Mouse (Mus musculus) lung, embryonic 16.5 days (tissue): ENCODE results near the gene Trim80. TPM values are rescaled to one million over a fixed set of nuclear protein-coding genes. Genes with fewer than 3 reads are reported as not detected.

Source experiments
- ATAC-seq: fragments of 200-750 bp; cut with Nextera tagmentation; 2 replicates; pipeline ENCODE4 v1.8.0; 2017; ENCODE audit warnings: low read depth, mild to moderate bottlenecking, moderate library complexity
- H3K27ac ChIP-seq: fragments of 300-500 bp; sonication (generic); 2 replicates; pipeline ENCODE4 v1.5.1; 2014; ENCODE audit warnings: mild to moderate bottlenecking, control low read depth, low read length
- H3K27me3 ChIP-seq: fragments of 300-500 bp; sonication (generic); 2 replicates; pipeline ENCODE4 v1.6.1; 2014; ENCODE audit warnings: low read depth, low read length, mixed read lengths; ENCODE audit not compliant: control insufficient read depth, insufficient read depth
- H3K36me3 ChIP-seq: fragments of 300-500 bp; sonication (generic); 2 replicates; pipeline ENCODE4 v1.6.1; 2014; ENCODE audit warnings: low read length; ENCODE audit not compliant: control insufficient read depth, insufficient read depth
- H3K4me1 ChIP-seq: fragments of 300-500 bp; sonication (generic); replicated peaks from 2 replicates; pipeline ENCODE4 v1.6.1; 2014; ENCODE audit warnings: low read length, mixed read lengths; ENCODE audit not compliant: control insufficient read depth, insufficient read depth
- H3K4me2 ChIP-seq: fragments of 300-500 bp; sonication (generic); 2 replicates; pipeline ENCODE4 v1.6.1; 2014; ENCODE audit warnings: low read depth, low read length, control low read depth
- H3K4me3 ChIP-seq: fragments of 300-500 bp; sonication (generic); 2 replicates; pipeline ENCODE4 v1.5.1; 2014; ENCODE audit warnings: mild to moderate bottlenecking, low read length, control low read depth
- H3K9ac ChIP-seq: fragments of 300-500 bp; sonication (generic); 2 replicates; pipeline ENCODE4 v1.6.1; 2014; ENCODE audit warnings: low read length, control low read depth
- H3K9me3 ChIP-seq: fragments of 300-500 bp; sonication (generic); 2 replicates; pipeline ENCODE4 v1.6.1; 2016; ENCODE audit warnings: low read length; ENCODE audit not compliant: control insufficient read depth
- WGBS: fragments of 180-500 bp; shearing (Covaris S2); extraction: QIAGEN DNeasy Blood & Tissue Kit; methylation state at CpG from one replicate; pipeline ENCODE4 v1.1.7; 2014; 5-methylcytosine and 5-hydroxymethylcytosine counted together
- polyA plus RNA-seq: library from polyadenylated mRNA; unstranded; fragments of >200 nt; fragmentation: Nextera tagmentation; extraction: Ambion mirVana; gene quantifications from 2 replicates; pipeline ENCODE4 v1.2.1, GENCODE M21; 2015

Gene Trim80
- polyA plus RNA-seq, 1 experiment from 2014 or later = not detected

DNA sequence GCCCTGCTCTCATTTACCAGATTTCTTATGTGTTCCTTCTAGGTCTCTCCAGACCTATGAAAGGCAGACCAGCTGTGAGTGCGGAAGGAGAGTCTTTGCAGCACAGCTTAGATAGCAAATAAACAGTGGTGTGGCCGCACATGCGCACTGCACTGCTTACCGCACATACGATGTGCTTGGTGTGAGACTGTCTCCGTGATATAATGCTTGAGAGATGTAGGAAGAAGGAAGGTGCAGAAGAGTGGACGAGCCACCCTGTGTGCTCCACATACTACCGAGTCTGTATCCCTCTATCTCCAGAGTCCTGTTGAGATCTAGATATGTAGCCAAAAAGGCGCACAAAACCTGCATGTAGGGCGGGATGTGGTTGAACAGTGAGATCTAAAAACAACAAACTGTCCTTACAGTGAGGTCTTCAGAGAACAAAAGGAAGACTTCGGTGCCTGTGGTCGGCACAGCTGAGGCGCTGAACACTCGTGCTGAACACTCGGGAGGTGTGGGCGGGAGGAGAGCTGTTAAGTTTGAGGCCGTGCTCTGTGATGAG lies 33.4 kb upstream of the Trim80 start:
- Histone ChIP-seq H3K27me3 (no peaks in the 10 kb centered on the region), H3K4me3 (no peak overlapping the region), H3K9me3 (no peaks in the 10 kb centered on the region), H3K4me1 (peaks cover 18% of the 10 kb centered on the region), H3K9ac (no peak overlapping the region), H3K4me2 (no peak overlapping the region), H3K36me3 (peaks cover 16% of the 10 kb centered on the region), H3K27ac (no peak overlapping the region)
- 91% methylated on average over 17 of the region's 17 CpGs for WGBS
- ATAC-seq = no peak

DNA sequence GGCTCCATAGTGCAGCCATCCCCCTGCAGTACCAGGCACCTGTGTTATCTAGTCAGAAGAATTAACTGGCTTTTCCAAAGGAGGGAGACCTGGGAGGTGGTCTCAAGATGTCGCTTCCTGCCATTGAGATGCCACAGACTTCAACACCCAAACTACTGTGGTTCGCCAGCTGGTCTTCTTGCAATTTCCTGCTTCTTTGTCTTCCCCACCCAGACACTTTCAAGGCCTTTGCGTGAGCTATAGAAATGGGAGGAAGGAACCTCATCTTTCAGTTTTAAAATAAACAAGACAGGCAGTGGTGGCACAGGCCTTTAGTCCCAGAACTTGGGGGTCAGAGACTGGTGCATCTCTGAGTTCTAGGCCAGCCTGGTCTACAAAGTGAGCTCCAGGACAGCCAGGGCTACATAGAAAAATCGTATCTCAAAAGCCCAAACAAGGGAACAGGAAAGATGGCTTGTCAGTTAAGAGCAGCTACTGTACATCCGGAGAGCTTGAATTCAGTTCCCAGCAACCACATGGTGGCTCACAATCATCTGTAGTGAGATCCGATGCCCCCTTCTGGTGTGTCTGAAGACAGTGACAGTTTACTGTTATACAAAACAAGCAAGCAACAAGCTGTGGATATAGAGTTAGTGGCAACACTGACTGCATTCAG lies 32.0 kb upstream of the Trim80 start:
- Histone ChIP-seq H3K4me3 (no peak overlapping the region), H3K9me3 (no peaks in the 10 kb centered on the region), H3K9ac (no peak overlapping the region), H3K36me3 (peaks cover 16% of the 10 kb centered on the region), H3K27me3 (no peaks in the 10 kb centered on the region), H3K4me2 (no peak overlapping the region), H3K4me1 (peaks cover 22% of the 10 kb centered on the region), H3K27ac (peak overlapping the region; percentile 76)
- ATAC-seq = no peak
- 67% methylated on average over 6 of the region's 6 CpGs for WGBS

GRCm38 (mm10) chr11:115409556-115409955 lies 30.8 kb upstream of the Trim80 start:
- Histone ChIP-seq H3K27ac (no peak overlapping the region), H3K4me3 (no peak overlapping the region), H3K27me3 (no peaks in the 10 kb centered on the region), H3K4me2 (no peak overlapping the region), H3K4me1 (peaks cover 19% of the 10 kb centered on the region), H3K9ac (no peak overlapping the region), H3K36me3 (peaks cover 16% of the 10 kb centered on the region), H3K9me3 (no peaks in the 10 kb centered on the region)
- WGBS = 77% methylated on average over 7 of the region's 7 CpGs
- no peak for ATAC-seq

DNA sequence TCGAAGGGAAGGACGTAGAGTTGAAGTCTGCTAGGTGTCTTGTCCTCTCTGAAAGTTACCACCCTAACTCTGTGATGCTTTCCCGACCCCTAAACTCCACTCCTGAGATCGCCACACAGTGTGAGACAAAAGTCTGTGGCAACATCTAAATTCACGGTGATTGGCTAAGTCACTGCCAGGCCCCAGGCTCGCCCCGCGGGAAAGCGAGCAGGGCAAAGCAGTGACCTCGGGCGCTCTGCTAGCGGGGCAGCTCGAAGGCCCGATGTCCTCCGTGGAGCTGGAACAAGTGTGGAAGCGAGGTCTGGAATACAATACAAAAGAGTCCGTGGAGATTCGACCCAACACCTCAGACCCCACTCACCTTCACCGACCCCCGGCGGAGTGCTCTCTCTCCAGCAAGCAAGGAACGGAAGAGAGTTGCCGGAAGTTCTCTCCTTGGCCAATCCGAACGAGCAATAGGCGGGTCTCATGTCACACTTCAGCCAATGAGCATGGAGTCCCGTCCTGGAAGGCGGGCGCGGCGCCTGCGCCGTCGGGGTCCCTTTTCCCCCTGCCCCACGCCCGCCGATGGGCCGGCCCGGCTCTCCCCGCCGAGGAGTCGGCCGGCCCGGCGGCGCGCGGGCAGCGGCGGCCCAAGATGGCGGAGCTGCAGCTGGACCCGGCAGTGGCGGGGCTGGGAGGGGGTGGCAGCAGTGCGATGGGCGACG lies 20.7 kb upstream of the Trim80 start, which contains the start of the genes Atp5h and Kctd2:
Gene Atp5h, minus strand, starts transcription at position 432 of the 707 bp plus-strand sequence.
Gene Kctd2, plus strand, starts transcription at position 598 of the 707 bp plus-strand sequence.
- peak within 1 kb of the TSS; percentile 82 for H3K27ac ChIP-seq
- ATAC-seq = peak; percentile 99
- no peaks in the 10 kb centered on the region for H3K9me3 ChIP-seq
- no peaks in the 10 kb centered on the region for H3K27me3 ChIP-seq
- peak within 1 kb of the TSS; percentile 88 for H3K4me3 ChIP-seq
- peaks cover 18% of the 10 kb centered on the region for H3K4me1 ChIP-seq
- H3K9ac ChIP-seq = peak within 1 kb of the TSS; percentile 96
- peaks cover 17% of the 10 kb centered on the region for H3K36me3 ChIP-seq
- WGBS = under 1% methylated on average over 55 of the region's 56 CpGs
- H3K4me2 ChIP-seq = peak within 1 kb of the TSS; percentile 89

DNA sequence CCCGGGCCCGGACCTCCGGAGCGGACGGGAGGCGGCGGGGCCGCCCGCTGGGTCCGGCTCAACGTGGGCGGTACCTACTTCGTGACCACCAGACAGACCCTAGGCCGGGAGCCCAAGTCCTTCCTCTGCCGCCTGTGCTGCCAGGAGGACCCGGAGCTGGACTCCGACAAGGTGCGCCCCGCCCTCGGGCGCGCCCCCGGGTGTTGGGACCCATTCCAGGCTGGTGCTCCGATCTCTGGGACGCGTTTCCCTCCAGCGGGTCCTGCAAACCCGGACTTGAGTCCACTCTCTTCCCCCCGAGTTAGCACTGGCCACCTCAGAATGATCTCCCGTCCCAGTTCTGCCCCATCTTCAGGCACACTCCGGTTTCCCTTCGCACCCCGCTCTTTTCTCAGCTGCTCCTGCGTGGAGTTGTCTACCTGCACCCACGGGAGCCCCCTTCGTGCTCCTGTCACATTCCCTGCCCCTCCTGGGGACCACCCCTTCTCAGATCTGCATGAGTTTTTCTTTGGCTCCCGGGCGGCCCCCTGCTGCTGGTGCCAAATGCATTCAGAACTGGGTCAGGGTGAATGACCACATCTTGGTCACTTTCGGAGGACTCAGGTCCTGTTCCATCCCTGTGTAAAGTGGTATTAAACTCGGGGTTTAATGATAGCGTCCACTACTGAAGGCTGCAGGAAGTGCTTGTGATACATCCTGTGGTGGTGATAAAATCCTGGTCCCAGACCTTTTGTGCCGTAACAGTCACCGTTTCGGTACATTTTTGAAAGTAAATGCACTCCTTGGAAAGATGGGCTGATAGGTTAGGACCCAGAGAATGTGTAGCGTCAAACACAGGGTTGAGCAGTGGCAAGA lies 19.8 kb upstream of the Trim80 start:
- peak overlapping the region; percentile 82 for H3K27ac ChIP-seq
- no peaks in the 10 kb centered on the region for H3K9me3 ChIP-seq
- peak overlapping the region; percentile 96 for H3K9ac ChIP-seq
- peak; percentile 75 for ATAC-seq
- peak overlapping the region; percentile 89 for H3K4me2 ChIP-seq
- peaks cover 18% of the 10 kb centered on the region for H3K4me1 ChIP-seq
- 1% methylated on average over 44 of the region's 45 CpGs for WGBS
- H3K4me3 ChIP-seq = peak overlapping the region; percentile 88
- peaks cover 16% of the 10 kb centered on the region for H3K36me3 ChIP-seq
- H3K27me3 ChIP-seq = no peaks in the 10 kb centered on the region

GRCm38 (mm10) chr11:115421328-115421727 lies 19.0 kb upstream of the Trim80 start:
- peak overlapping the region; percentile 89 for H3K4me2 ChIP-seq
- no peaks in the 10 kb centered on the region for H3K9me3 ChIP-seq
- 52% methylated on average over 1 of the region's 1 CpGs for WGBS
- H3K9ac ChIP-seq = peak overlapping the region; percentile 96
- H3K36me3 ChIP-seq = peaks cover 14% of the 10 kb centered on the region; the same call in 1 of the 2 replicates
- H3K4me3 ChIP-seq = peak overlapping the region; percentile 88; the same call in 1 of the 2 replicates
- peaks cover 18% of the 10 kb centered on the region for H3K4me1 ChIP-seq
- H3K27me3 ChIP-seq = no peaks in the 10 kb centered on the region
- ATAC-seq = no peak
- no peak overlapping the region for H3K27ac ChIP-seq

- Histone ChIP-seq H3K4me2 (no peak overlapping the region), H3K36me3 (peaks cover 9% of the 10 kb centered on the region), H3K27ac (no peak overlapping the region), H3K4me3 (no peak overlapping the region), H3K4me1 (peaks cover 18% of the 10 kb centered on the region), H3K27me3 (no peaks in the 10 kb centered on the region), H3K9me3 (no peaks in the 10 kb centered on the region), H3K9ac (peak overlapping the region; percentile 8; the same call in 1 of the 2 replicates)
- no peak for ATAC-seq
- 88% methylated on average over 16 of the region's 16 CpGs for WGBS
These were observed 18.4 kb upstream of the Trim80 start for GRCm38 (mm10) chr11:115421972-115422371.

- Histone ChIP-seq H3K27ac (no peak overlapping the region), H3K9ac (no peak overlapping the region), H3K9me3 (no peaks in the 10 kb centered on the region), H3K4me3 (no peak overlapping the region), H3K4me2 (no peak overlapping the region), H3K36me3 (peaks cover 9% of the 10 kb centered on the region), H3K4me1 (peaks cover 18% of the 10 kb centered on the region), H3K27me3 (no peaks in the 10 kb centered on the region)
- no peak for ATAC-seq
- WGBS = 77% methylated on average over 3 of the region's 3 CpGs
These were observed 17.3 kb upstream of the Trim80 start for GRCm38 (mm10) chr11:115423091-115423490.
